Mouse (Mus musculus): ENCODE results near the gene Pgm2. TPM values are rescaled to one million over a fixed set of nuclear protein-coding genes. Genes with fewer than 3 reads are reported as not detected.

The Pgm2 gene
- polyA plus RNA-seq, 1 experiment from 2014 or later, result 37.6 TPM

- Histone ChIP-seq H3K36me3 (peaks cover 56% of the 10 kb centered on the region), H3K4me2 (replicated peaks) (no peak overlapping the region), H3K4me1 (no peaks in the 10 kb centered on the region), H3K27ac (no peak overlapping the region), H3K9ac (no peak overlapping the region), H3K27me3 (no peaks in the 10 kb centered on the region), H3K4me3 (no peak overlapping the region), H3K9me3 (no peaks in the 10 kb centered on the region)
- ATAC-seq (ENCODE audit: insufficient number of reproducible peaks, insufficient read depth, low FRiP score, low TSS enrichment), result no peak
- WGBS, result 69% methylated on average over 3 of the region's 3 CpGs
Observed at GRCm38 (mm10) chr5:64109217-64109616, 16.5 kb downstream of the Pgm2 start.

- no peak overlapping the region for H3K4me2 ChIP-seq (replicated peaks)
- no peaks in the 10 kb centered on the region for H3K4me1 ChIP-seq
- no peak overlapping the region for H3K4me3 ChIP-seq
- WGBS, result 91% methylated on average over 3 of the region's 3 CpGs
- no peaks in the 10 kb centered on the region for H3K27me3 ChIP-seq
- H3K9ac ChIP-seq, result no peak overlapping the region
- H3K27ac ChIP-seq, result no peak overlapping the region
- ATAC-seq (ENCODE audit: insufficient number of reproducible peaks, insufficient read depth, low FRiP score, low TSS enrichment), result no peak
- H3K9me3 ChIP-seq, result peaks cover 8% of the 10 kb centered on the region
- peaks cover 65% of the 10 kb centered on the region for H3K36me3 ChIP-seq
Observed at GRCm38 (mm10) chr5:64112360-64112759, 19.6 kb downstream of the Pgm2 start.

GRCm38 (mm10) chr5:64114210-64114609 lies 21.5 kb downstream of the Pgm2 start:
- H3K4me1 ChIP-seq, result no peaks in the 10 kb centered on the region
- H3K27ac ChIP-seq, result no peak overlapping the region
- no peaks in the 10 kb centered on the region for H3K27me3 ChIP-seq
- no peak overlapping the region for H3K9ac ChIP-seq
- peaks cover 52% of the 10 kb centered on the region for H3K36me3 ChIP-seq
- no peak overlapping the region for H3K4me2 ChIP-seq (replicated peaks)
- WGBS, result 96% methylated on average over 6 of the region's 6 CpGs
- peaks cover 8% of the 10 kb centered on the region for H3K9me3 ChIP-seq
- no peak for ATAC-seq (ENCODE audit: insufficient number of reproducible peaks, insufficient read depth, low FRiP score, low TSS enrichment)
- H3K4me3 ChIP-seq, result no peak overlapping the region

- no peak overlapping the region for H3K4me2 ChIP-seq (replicated peaks)
- WGBS, result 82% methylated on average over 1 of the region's 1 CpGs
- H3K4me3 ChIP-seq, result no peak overlapping the region
- peaks cover 8% of the 10 kb centered on the region for H3K9me3 ChIP-seq
- H3K27me3 ChIP-seq, result no peaks in the 10 kb centered on the region
- peaks cover 33% of the 10 kb centered on the region for H3K36me3 ChIP-seq
- H3K27ac ChIP-seq, result no peak overlapping the region
- no peak for ATAC-seq (ENCODE audit: insufficient number of reproducible peaks, insufficient read depth, low FRiP score, low TSS enrichment)
- H3K9ac ChIP-seq, result no peak overlapping the region
- H3K4me1 ChIP-seq, result no peaks in the 10 kb centered on the region
Observed at GRCm38 (mm10) chr5:64117191-64117590, 24.4 kb downstream of the Pgm2 start.

GRCm38 (mm10) chr5:64125783-64126182 lies 33.0 kb downstream of the Pgm2 start:
- Histone ChIP-seq H3K36me3 (peaks cover 4% of the 10 kb centered on the region), H3K9ac (no peak overlapping the region), H3K27ac (no peak overlapping the region), H3K4me3 (no peak overlapping the region), H3K4me2 (replicated peaks) (no peak overlapping the region), H3K9me3 (no peaks in the 10 kb centered on the region), H3K27me3 (no peaks in the 10 kb centered on the region), H3K4me1 (no peaks in the 10 kb centered on the region)
- ATAC-seq (ENCODE audit: insufficient number of reproducible peaks, insufficient read depth, low FRiP score, low TSS enrichment), result no peak
- 79% methylated on average over 5 of the region's 5 CpGs for WGBS

- Histone ChIP-seq H3K9me3 (no peaks in the 10 kb centered on the region), H3K9ac (no peak overlapping the region), H3K27me3 (no peaks in the 10 kb centered on the region), H3K4me1 (no peaks in the 10 kb centered on the region), H3K27ac (no peak overlapping the region), H3K36me3 (peaks cover 4% of the 10 kb centered on the region), H3K4me2 (replicated peaks) (no peak overlapping the region), H3K4me3 (no peak overlapping the region)
- ATAC-seq (ENCODE audit: insufficient number of reproducible peaks, insufficient read depth, low FRiP score, low TSS enrichment), result no peak
- WGBS, result 64% methylated on average over 5 of the region's 5 CpGs
Observed at GRCm38 (mm10) chr5:64131550-64131949, 38.8 kb downstream of the Pgm2 start.

- H3K4me3 ChIP-seq, result no peak overlapping the region
- H3K4me1 ChIP-seq, result no peaks in the 10 kb centered on the region
- H3K27me3 ChIP-seq, result no peaks in the 10 kb centered on the region
- no peak overlapping the region for H3K4me2 ChIP-seq (replicated peaks)
- no peaks in the 10 kb centered on the region for H3K36me3 ChIP-seq
- no peak overlapping the region for H3K27ac ChIP-seq
- no peak for ATAC-seq (ENCODE audit: insufficient number of reproducible peaks, insufficient read depth, low FRiP score, low TSS enrichment)
- no peaks in the 10 kb centered on the region for H3K9me3 ChIP-seq
- no peak overlapping the region for H3K9ac ChIP-seq
- WGBS, result 84% methylated on average over 4 of the region's 4 CpGs
Observed at GRCm38 (mm10) chr5:64133901-64134300, 41.2 kb downstream of the Pgm2 start.

GRCm38 (mm10) chr5:64136325-64136724 lies 43.6 kb downstream of the Pgm2 start:
- 64% methylated on average over 5 of the region's 5 CpGs for WGBS
- no peak for ATAC-seq (ENCODE audit: insufficient number of reproducible peaks, insufficient read depth, low FRiP score, low TSS enrichment)
- H3K4me1 ChIP-seq, result no peaks in the 10 kb centered on the region
- H3K4me3 ChIP-seq, result no peak overlapping the region
- H3K27me3 ChIP-seq, result no peaks in the 10 kb centered on the region
- H3K27ac ChIP-seq, result no peak overlapping the region
- no peaks in the 10 kb centered on the region for H3K9me3 ChIP-seq
- H3K36me3 ChIP-seq, result no peaks in the 10 kb centered on the region
- no peak overlapping the region for H3K4me2 ChIP-seq (replicated peaks)
- no peak overlapping the region for H3K9ac ChIP-seq

GRCm38 (mm10) chr5:64140202-64140601 lies 47.5 kb downstream of the Pgm2 start:
- Histone ChIP-seq H3K4me1 (no peaks in the 10 kb centered on the region), H3K27me3 (no peaks in the 10 kb centered on the region), H3K9ac (no peak overlapping the region), H3K4me2 (replicated peaks) (no peak overlapping the region), H3K9me3 (no peaks in the 10 kb centered on the region), H3K4me3 (no peak overlapping the region), H3K36me3 (no peaks in the 10 kb centered on the region), H3K27ac (no peak overlapping the region)
- 83% methylated on average over 3 of the region's 3 CpGs for WGBS
- no peak for ATAC-seq (ENCODE audit: insufficient number of reproducible peaks, insufficient read depth, low FRiP score, low TSS enrichment)

- Histone ChIP-seq H3K27me3 (no peaks in the 10 kb centered on the region), H3K9me3 (no peaks in the 10 kb centered on the region), H3K4me2 (replicated peaks) (no peak overlapping the region), H3K27ac (no peak overlapping the region), H3K9ac (no peak overlapping the region), H3K4me1 (no peaks in the 10 kb centered on the region), H3K36me3 (no peaks in the 10 kb centered on the region), H3K4me3 (no peak overlapping the region)
- WGBS, result 66% methylated on average over 5 of the region's 5 CpGs
- ATAC-seq (ENCODE audit: insufficient number of reproducible peaks, insufficient read depth, low FRiP score, low TSS enrichment), result no peak
Observed at GRCm38 (mm10) chr5:64144315-64144714, 51.6 kb downstream of the Pgm2 start.

- WGBS, result 72% methylated on average over 10 of the region's 10 CpGs
- Histone ChIP-seq H3K4me2 (replicated peaks) (no peak overlapping the region), H3K9me3 (no peaks in the 10 kb centered on the region), H3K27ac (no peak overlapping the region), H3K4me3 (no peak overlapping the region), H3K36me3 (no peaks in the 10 kb centered on the region), H3K27me3 (no peaks in the 10 kb centered on the region; the same call in 1 of the 2 replicates), H3K4me1 (0 out of 2 replicates have a peak, but pooled peaks cover 4% of the 10 kb centered on the region), H3K9ac (no peak overlapping the region)
- ATAC-seq (ENCODE audit: insufficient number of reproducible peaks, insufficient read depth, low FRiP score, low TSS enrichment), result no peak
Observed at GRCm38 (mm10) chr5:64146384-64147005, 53.7 kb downstream of the Pgm2 start.

GRCm38 (mm10) chr5:64149184-64150127 lies 56.7 kb downstream of the Pgm2 start:
- WGBS, result 23% methylated on average over 17 of the region's 17 CpGs
- 0 out of 2 replicates have a peak, but pooled peaks have one; percentile 35 for ATAC-seq (ENCODE audit: insufficient number of reproducible peaks, insufficient read depth, low FRiP score, low TSS enrichment)
- no peaks in the 10 kb centered on the region; the same call in 1 of the 2 replicates for H3K27me3 ChIP-seq
- no peaks in the 10 kb centered on the region for H3K36me3 ChIP-seq
- no peaks in the 10 kb centered on the region for H3K9me3 ChIP-seq
- 0 out of 2 replicates have a peak, but pooled peaks cover 4% of the 10 kb centered on the region for H3K4me1 ChIP-seq
- 0 out of 2 replicates have a peak overlapping the region, but pooled peaks have one; percentile 27 for H3K4me2 ChIP-seq (replicated peaks)
- H3K9ac ChIP-seq, result no peak overlapping the region
- no peak overlapping the region for H3K4me3 ChIP-seq
- no peak overlapping the region for H3K27ac ChIP-seq
